Mouse (Mus musculus) liver (tissue): Measurements from ENCODE around the gene Rassf8.

ENCODE experiments used
- DNase-seq: peaks from one replicate; pipeline ENCODE4 v3.0.0-alpha.2; 2020; ENCODE audit warnings: mixed read lengths

Gene Rassf8

GRCm38 (mm10) chr6:145746132-145746849 is at the start of gene Rassf8:
Gene Rassf8 (plus strand): TSS chr6:145746748.
- DNase-seq: peak; percentile 83

GRCm38 (mm10) chr6:145701021-145701540 is 45.5 kb upstream of the Rassf8 start:
- no peak for DNase-seq

GRCm38 (mm10) chr6:145703667-145704066 is 42.9 kb upstream of the Rassf8 start:
- no peak for DNase-seq

- no peak for DNase-seq
These were observed 36.4 kb upstream of the Rassf8 start for GRCm38 (mm10) chr6:145709956-145710720.

GRCm38 (mm10) chr6:145710797-145711196 is 35.8 kb upstream of the Rassf8 start:
- DNase-seq: no peak

- no peak for DNase-seq
These were observed 35.2 kb upstream of the Rassf8 start for GRCm38 (mm10) chr6:145711320-145711719.

- DNase-seq: no peak
These were observed 33.1 kb upstream of the Rassf8 start for GRCm38 (mm10) chr6:145713241-145714114.

- DNase-seq: no peak
These were observed 32.4 kb upstream of the Rassf8 start for GRCm38 (mm10) chr6:145714131-145714530.

- no peak for DNase-seq
These were observed 24.0 kb upstream of the Rassf8 start for GRCm38 (mm10) chr6:145722596-145722995.

GRCm38 (mm10) chr6:145723131-145723863 is 23.3 kb upstream of the Rassf8 start:
- no peak for DNase-seq

- DNase-seq: no peak
These were observed 20.7 kb upstream of the Rassf8 start for GRCm38 (mm10) chr6:145725849-145726248.

- no peak for DNase-seq
These were observed 19.6 kb upstream of the Rassf8 start for GRCm38 (mm10) chr6:145726986-145727385.

GRCm38 (mm10) chr6:145732868-145733267 is 13.7 kb upstream of the Rassf8 start:
- DNase-seq: no peak

GRCm38 (mm10) chr6:145733276-145733675 is 13.3 kb upstream of the Rassf8 start:
- no peak for DNase-seq

GRCm38 (mm10) chr6:145733911-145734310 is 12.6 kb upstream of the Rassf8 start:
- no peak for DNase-seq

GRCm38 (mm10) chr6:145736099-145736498 is 10.4 kb upstream of the Rassf8 start:
- DNase-seq: no peak

- no peak for DNase-seq
These were observed 7.3 kb upstream of the Rassf8 start for GRCm38 (mm10) chr6:145739231-145739630.

- no peak for DNase-seq
These were observed 6.5 kb upstream of the Rassf8 start for GRCm38 (mm10) chr6:145740011-145740410.

- DNase-seq: no peak
These were observed 1.3 kb upstream of the Rassf8 start for GRCm38 (mm10) chr6:145745291-145745690.

- peak; percentile 12 for DNase-seq
These were observed 548 bp downstream of the Rassf8 start for GRCm38 (mm10) chr6:145746921-145747670.
